Mouse (Mus musculus): ENCODE data around the gene Slc23a3.

The Slc23a3 gene

DNA sequence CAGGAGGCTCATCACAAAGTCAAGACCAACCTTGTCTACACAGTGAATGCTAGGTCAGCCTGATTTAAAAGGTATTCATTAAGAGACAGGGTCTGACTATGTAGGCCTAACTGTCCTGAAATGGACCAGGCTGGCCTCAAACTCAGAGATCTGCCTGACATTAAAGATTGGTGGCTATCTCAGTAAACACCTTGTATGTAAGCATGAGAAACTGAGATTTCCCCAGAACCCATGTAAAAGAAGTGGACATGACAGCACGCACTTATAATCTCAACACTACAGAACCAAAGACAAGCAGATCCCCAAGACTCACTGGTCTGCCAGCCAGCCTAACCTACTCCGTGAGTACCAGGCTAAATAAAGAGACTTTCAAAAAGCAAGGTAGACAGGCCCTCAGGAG lies 4.8 kb upstream of the Slc23a3 start:
- no peak for DNase-seq (ENCODE audit: low spot score)

- DNase-seq (ENCODE audit: low spot score): no peak
Measured at GRCm38 (mm10) chr1:75136730-75137129, 3.0 kb upstream of the Slc23a3 start.

- no peak for DNase-seq (ENCODE audit: low spot score)
Measured at GRCm38 (mm10) chr1:75136293-75136692, 2.6 kb upstream of the Slc23a3 start.

DNA sequence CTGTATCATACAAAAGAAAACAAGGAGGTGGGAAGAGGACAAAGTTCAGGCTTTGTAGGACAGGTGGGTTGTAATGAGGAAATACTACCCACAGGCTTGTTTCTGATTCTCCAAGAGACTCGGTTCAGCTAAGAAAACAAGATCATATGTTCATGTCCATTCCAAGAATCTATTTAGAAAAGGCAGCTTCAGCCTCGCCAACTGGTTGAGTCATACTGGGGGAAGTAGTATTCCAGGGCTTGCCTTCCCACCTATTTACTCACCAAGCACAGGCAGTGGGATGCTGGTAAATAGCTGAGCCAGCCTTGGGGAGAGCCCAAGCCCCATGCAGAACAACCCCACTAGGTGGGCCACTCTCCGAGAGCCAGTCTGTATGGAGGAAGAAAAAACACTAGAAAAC lies 5.0 kb downstream of the Slc23a3 start:
- no peak for DNase-seq (ENCODE audit: low spot score)

DNA sequence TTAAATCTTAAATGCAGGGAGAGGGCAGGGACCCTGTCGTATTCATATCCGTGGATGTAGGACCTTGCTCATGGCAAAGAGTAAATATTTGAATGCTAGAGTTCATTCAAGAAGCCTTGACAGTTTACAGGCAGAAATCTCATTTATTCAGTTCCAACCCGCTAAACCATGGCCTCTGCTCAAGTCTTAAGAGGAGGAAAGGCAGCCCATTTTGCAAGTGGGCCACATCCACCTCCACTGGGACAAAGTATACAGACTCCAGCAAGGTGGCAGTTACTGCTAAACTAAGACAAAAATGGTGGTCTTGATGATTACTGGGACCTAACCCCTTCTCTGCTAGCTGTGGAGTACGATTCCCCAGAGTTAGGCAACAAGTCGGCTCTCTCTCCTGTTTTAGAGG lies 8.3 kb downstream of the Slc23a3 start:
- no peak for DNase-seq (ENCODE audit: low spot score)

GRCm38 (mm10) chr1:75124346-75125321 lies 9.1 kb downstream of the Slc23a3 start, which contains the start of gene Nhej1:
TSS of gene Nhej1 (minus strand) at chr1:75125200.
- DNase-seq (ENCODE audit: low spot score): peak; percentile 98

- DNase-seq (ENCODE audit: low spot score): no peak
Measured at GRCm38 (mm10) chr1:75122211-75122610, 11.5 kb downstream of the Slc23a3 start.

Measured in testis, postnatal 10 days (tissue).